Comparison of ENCODE assay signal across 21 mouse cellular contexts in the genomic region with DNA sequence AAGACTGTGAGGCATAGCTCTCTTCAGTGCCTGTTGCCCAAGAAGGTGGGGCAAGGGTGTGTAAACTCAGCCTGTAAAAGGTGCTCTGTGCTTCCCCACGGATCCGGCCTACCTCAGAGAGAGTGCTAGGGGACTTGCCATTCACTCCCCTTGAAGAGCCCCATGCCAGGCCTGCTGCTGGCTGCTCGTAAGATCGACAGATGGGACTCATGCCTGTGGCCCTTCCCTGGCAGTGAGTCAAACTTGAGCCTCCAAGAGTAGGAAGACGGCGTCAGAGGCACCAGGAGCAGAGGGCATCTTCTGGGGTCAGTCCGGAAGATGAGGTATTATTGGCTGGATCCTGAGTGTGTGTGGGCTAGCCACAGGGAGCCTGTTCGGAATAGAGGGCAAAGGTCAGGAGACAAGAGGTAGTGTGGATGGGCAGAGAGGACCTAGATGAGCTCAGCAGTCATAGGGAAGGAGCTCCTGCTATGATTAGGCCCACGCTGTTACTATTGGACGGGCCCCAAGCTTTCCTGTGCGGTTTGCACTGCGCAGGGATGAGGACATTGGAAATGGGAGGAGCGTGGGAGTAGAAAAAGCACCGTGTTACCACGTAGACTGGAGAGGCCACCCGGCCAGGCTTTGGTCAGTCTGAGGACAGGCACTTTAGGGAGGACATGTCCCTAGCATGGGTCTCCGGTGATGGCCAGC. TPM values are rescaled to one million over a fixed set of nuclear protein-coding genes. Genes with fewer than 3 reads are reported as not detected.
A peak's percentile ranks its signal among the peaks of the same experiment; 100 is the strongest.
DNase-seq lines count a peak whose midpoint lies in the region; ATAC-seq and TF ChIP-seq lines count a peak whose summit lies in the region.
"Had no signal": no experiment of that assay in that cellular context is flagged by ENCODE, and none has a peak within 500 bp of the region (broad histone marks: within the 10 kb centered on the region; RNA-seq: fewer than 3 reads in every experiment).

No protein-coding gene starts in this region.

- H3K4me3 ChIP-seq in neural tube, embryonic 13.5 days: no peak overlapping the region
- H3K4me3 ChIP-seq in olfactory bulb, adult 2 months (ENCODE audit: insufficient read depth, low read depth, low read length): no peak overlapping the region
- H3K4me3 ChIP-seq in lung, postnatal 0 days (ENCODE audit: low read depth, low read length): no peak overlapping the region
- H3K4me3 ChIP-seq: limb, embryonic 10.5 days; liver, embryonic 13.5 days had no signal

- no peaks in the 10 kb centered on the region for H3K27me3 ChIP-seq in neural tube, embryonic 13.5 days
- H3K27me3 ChIP-seq in lung, postnatal 0 days (replicated peaks; ENCODE audit: insufficient read depth, low read length): peaks cover 32% of the 10 kb centered on the region

- TF ChIP-seq EP300 in lung, postnatal 0 days (IDR thresholded peaks at IDR 0.05): no peak

- no peaks in the 10 kb centered on the region for H3K9me3 ChIP-seq in neural tube, embryonic 13.5 days
- H3K9me3 ChIP-seq in lung, postnatal 0 days (ENCODE audit: low read length): no peaks in the 10 kb centered on the region
- H3K9me3 ChIP-seq: limb, embryonic 10.5 days; liver, embryonic 13.5 days had no signal

- H3K36me3 ChIP-seq in neural tube, embryonic 13.5 days: peaks cover 43% of the 10 kb centered on the region
- H3K36me3 ChIP-seq in lung, postnatal 0 days (ENCODE audit: insufficient read depth, low read length): no peaks in the 10 kb centered on the region
- H3K36me3 ChIP-seq: limb, embryonic 10.5 days; liver, embryonic 13.5 days had no signal

- H3K4me1 ChIP-seq in neural tube, embryonic 13.5 days (replicated peaks): peaks cover 56% of the 10 kb centered on the region
- peaks cover 54% of the 10 kb centered on the region for H3K4me1 ChIP-seq in olfactory bulb, adult 2 months (ENCODE audit: control insufficient read depth, insufficient read depth, low read length)
- 0 out of 2 replicates have a peak, but pooled peaks cover 3% of the 10 kb centered on the region for H3K4me1 ChIP-seq in lung, postnatal 0 days (ENCODE audit: insufficient read depth, low read depth, low read length)

- no peak overlapping the region for H3K4me2 ChIP-seq in neural tube, embryonic 13.5 days
- no peak overlapping the region for H3K4me2 ChIP-seq in lung, postnatal 0 days (replicated peaks; ENCODE audit: low read depth, low read length)
- H3K4me2 ChIP-seq: liver, embryonic 13.5 days had no signal

- peak; percentile 19 for DNase-seq in kidney, adult 9 months
- DNase-seq in kidney, postnatal 14 days: no peak
- DNase-seq in neural tube, embryonic 10.5 days (ENCODE audit: extremely low spot score, low spot score): no peak
- peak; percentile 97 for DNase-seq in cerebellum, postnatal 10 days
- DNase-seq in lung, postnatal 0 days (ENCODE audit: low spot score): no peak
- DNase-seq in B cell, adult 2 months: no peak
- DNase-seq: adrenal gland, postnatal 14 days; heart, adult 18-20 months; heart, postnatal 14 days; layer of hippocampus, adult 9-11 months; liver, embryonic 13.5 days; lung, postnatal 14 days; midbrain, embryonic 14.5 days; right cerebral cortex, postnatal 4 days had no signal

- no peak for TF ChIP-seq POLR2A in olfactory bulb, adult 2 months (IDR thresholded peaks at IDR 0.05; ENCODE audit: insufficient read depth, low read depth, low read length)

- TF ChIP-seq CTCF in olfactory bulb, adult 2 months (IDR thresholded peaks at IDR 0.05; ENCODE audit: insufficient read depth, low read depth, low read length): no peak
- TF ChIP-seq CTCF in lung, postnatal 0 days (IDR thresholded peaks at IDR 0.05): no peak

- no peak overlapping the region for H3K9ac ChIP-seq in neural tube, embryonic 13.5 days
- no peak overlapping the region for H3K9ac ChIP-seq in lung, postnatal 0 days (replicated peaks; ENCODE audit: low read depth)
- H3K9ac ChIP-seq: liver, embryonic 13.5 days had no signal

- WGBS in neural tube, embryonic 13.5 days: 73% methylated on average over 17 of the region's 17 CpGs
- WGBS in olfactory bulb, adult 2 months: 62% methylated on average over 17 of the region's 17 CpGs
- WGBS in lung, postnatal 0 days: 72% methylated on average over 17 of the region's 17 CpGs

- ATAC-seq in neural tube, embryonic 13.5 days (ENCODE audit: low read depth): no peak
- ATAC-seq in lung, postnatal 0 days: no peak
- ATAC-seq: CD4-positive, CD25-positive, alpha-beta regulatory T cell, adult 4 months; intestine, embryonic 16.5 days had no signal

- H3K27ac ChIP-seq in neural tube, embryonic 13.5 days (replicated peaks): peak overlapping the region; percentile 15; the same call in 1 of the 2 replicates
- H3K27ac ChIP-seq in olfactory bulb, adult 2 months (ENCODE audit: insufficient read depth, low read depth, low read length): peak overlapping the region; percentile 14
- H3K27ac ChIP-seq in lung, postnatal 0 days (ENCODE audit: low read length): no peak overlapping the region
- H3K27ac ChIP-seq: limb, embryonic 10.5 days; liver, embryonic 13.5 days had no signal

RNA-seq across cellular contexts. Expression of a gene that starts 14.8 kb away (rescaled TPM):
- not detected in 2 replicates for polyA plus RNA-seq in neural tube, embryonic 13.5 days (2015; fragmentation: Nextera tagmentation; extraction: Ambion mirVana)
- not detected in 2 replicates for polyA plus RNA-seq in olfactory bulb, adult 2 months (2012; ENCODE audit: insufficient read depth, insufficient read length, low replicate concordance, missing spikeins)
- 0.20 TPM in 1 of 2 replicates, not detected in the other for polyA plus RNA-seq in lung, postnatal 0 days (2015; fragmentation: Nextera tagmentation; extraction: Ambion mirVana)
- polyA plus RNA-seq: CD4-positive, CD25-positive, alpha-beta regulatory T cell, adult 4 months; embryonic facial prominence, embryonic 14.5 days; forebrain, embryonic 11.5 days; intestine, embryonic 16.5 days; limb, embryonic 10.5 days; liver, embryonic 13.5 days; midbrain, embryonic 14.5 days had no signal

Comparison
In these comparisons a context has a peak if more than half of its experiments do, and no peak if none do; other contexts are left out.
1. DNase-seq: peak in kidney, adult 9 months (single experiment) and cerebellum, postnatal 10 days (2 of 2); none in kidney, postnatal 14 days (single experiment), neural tube, embryonic 10.5 days (single experiment), lung, postnatal 0 days (single experiment) and B cell, adult 2 months (0 of 2).